Mouse (Mus musculus) ES-Bruce4 (cell line): ENCODE measurements at regions not wholly inside any gene's neighbourhood (a gene's known extent, or its start where the extent isn't known, plus 50 kb on each side); places are given as distances from the start of the nearest gene placed in this dataset.

Source experiments
- CTCF ChIP-seq: IDR thresholded peaks from one replicate; pipeline ENCODE4 v1.8.1; 2011; ENCODE audit warnings: low read depth, low read length
- POLR2A ChIP-seq: IDR thresholded peaks from one replicate; pipeline ENCODE4 v1.8.1; 2011; ENCODE audit warnings: low read length; ENCODE audit not compliant: insufficient read depth

DNA sequence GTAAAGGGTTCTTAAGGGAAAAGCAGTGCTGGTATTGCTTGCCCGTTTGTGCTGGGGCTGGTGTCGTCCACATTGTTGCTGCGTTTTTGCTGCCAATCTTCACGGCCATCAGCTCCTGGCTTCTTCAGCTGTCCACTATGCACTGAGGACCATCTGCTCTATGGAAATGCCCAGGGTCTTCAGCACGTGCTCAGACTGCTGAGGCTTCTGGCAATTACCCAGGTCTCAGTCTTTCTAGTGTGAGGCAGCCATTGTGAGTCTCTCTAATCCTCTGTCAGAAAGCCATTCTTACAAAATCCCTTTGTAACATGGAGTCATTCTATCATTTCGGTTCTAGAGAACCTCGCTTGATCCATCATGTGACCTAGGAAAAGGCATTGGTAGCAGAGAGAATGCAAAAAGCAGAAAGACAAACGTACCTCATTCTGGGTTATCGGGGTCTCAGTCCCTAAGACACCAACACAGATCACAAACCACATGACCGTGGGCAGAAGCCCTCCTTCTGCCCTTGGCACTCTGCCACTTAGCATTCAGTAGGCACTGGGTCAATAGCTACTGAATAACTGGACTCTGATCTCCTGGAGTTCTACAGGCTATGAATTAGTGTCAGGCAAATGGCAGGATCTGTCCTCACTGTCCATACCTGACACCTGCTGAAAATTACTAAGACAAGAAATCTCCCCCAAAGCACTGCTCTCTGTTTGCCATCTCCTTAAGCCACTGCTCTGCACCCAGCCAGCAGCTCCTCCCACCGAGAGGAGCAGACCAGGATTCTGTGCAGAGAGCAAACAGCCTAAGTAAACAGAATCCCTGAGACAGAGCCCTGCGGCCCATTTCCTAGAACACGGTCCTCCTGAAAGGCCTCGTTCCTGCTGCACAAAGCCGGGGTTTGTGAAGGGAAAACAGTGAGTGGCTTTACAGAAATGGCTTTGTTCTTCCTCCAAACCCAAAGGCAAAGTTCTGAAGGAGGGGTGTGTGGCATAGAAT, 270.1 kb upstream of the Prok2 start:
- TF ChIP-seq POLR2A, result no peak
- TF ChIP-seq CTCF, result no peak
